Mouse (Mus musculus) lung, postnatal 0 days (tissue): Measurements from ENCODE around the gene Tmem214.

Experiments
- CTCF ChIP-seq: IDR thresholded peaks from 2 replicates; pipeline ENCODE4 v1.5.1; 2016; ENCODE audit warnings: antibody characterized with exemption, mild to moderate bottlenecking
- EP300 ChIP-seq: IDR thresholded peaks from 2 replicates; pipeline ENCODE4 v1.6.1; 2016; ENCODE audit warnings: antibody characterized with exemption, mild to moderate bottlenecking, control low read depth

GRCm38 (mm10) chr5:30823091-30823490, 44.7 kb upstream of the Tmem214 start:
- no peak for TF ChIP-seq CTCF
- no peak for TF ChIP-seq EP300
